Mouse (Mus musculus): Measurements from ENCODE around the gene Aox4.

DNA sequence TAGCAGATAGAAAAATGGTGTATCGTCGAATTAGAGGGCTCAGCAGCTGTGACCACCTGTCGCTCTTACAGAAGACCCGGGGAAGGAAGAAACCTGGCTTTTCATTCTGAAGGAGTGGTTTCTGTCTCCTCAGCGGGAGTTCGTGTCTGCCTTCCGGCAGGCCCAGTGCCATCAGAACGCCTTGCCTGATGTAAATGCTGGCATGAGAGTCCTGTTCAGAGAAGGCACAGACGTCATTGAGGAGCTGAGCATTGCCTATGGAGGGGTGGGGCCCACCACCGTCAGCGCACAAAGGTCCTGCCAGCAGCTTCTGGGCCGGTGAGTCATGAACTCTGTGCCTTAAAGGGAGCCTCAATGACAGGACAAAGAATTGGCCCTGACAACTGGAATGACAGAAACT lies 94.1 kb downstream of the Aox4 start:
- TF ChIP-seq POLR2A (IDR thresholded peaks at IDR 0.05; ENCODE audit: insufficient read depth, low read depth, low read length) (no peak), CTCF (IDR thresholded peaks at IDR 0.05; ENCODE audit: insufficient read depth, low read depth, low read length) (no peak)
